Mouse (Mus musculus): ENCODE measurements around the gene Tmpo. TPM values are rescaled to one million over a fixed set of nuclear protein-coding genes. Genes with fewer than 3 reads are reported as not detected.

Gene Tmpo
- polyA plus RNA-seq, 1 experiment from 2014 or later, result 261 TPM

DNA sequence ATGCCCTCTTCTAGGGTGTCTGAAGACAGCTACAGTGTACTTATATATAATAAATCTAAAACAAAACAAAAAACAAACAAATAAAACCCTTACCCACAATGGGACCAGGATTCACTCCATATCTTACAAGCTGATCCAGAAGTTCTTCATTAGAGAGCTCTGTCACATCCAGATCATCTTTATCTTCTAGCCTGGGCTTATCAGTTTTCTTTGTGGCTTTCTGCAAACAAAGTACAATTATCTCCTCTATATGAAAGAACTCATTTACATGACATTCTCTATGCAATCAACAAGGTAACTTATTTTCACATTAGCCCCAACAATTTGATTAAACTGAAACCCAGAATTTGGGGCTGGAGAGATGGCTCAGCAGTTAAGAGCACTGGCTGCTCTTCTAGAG lies 15.3 kb downstream of the Tmpo start:
- H3K4me1 ChIP-seq, result peaks cover 30% of the 10 kb centered on the region
- no peak for DNase-seq (ENCODE audit: extremely low spot score, low spot score)
- no peaks in the 10 kb centered on the region for H3K27me3 ChIP-seq (ENCODE audit: poor library complexity, severe bottlenecking)
- H3K4me3 ChIP-seq, result no peak overlapping the region
- no peak overlapping the region for H3K27ac ChIP-seq
- H3K9me3 ChIP-seq, result no peaks in the 10 kb centered on the region
- peaks cover 81% of the 10 kb centered on the region for H3K36me3 ChIP-seq (replicated peaks)

DNA sequence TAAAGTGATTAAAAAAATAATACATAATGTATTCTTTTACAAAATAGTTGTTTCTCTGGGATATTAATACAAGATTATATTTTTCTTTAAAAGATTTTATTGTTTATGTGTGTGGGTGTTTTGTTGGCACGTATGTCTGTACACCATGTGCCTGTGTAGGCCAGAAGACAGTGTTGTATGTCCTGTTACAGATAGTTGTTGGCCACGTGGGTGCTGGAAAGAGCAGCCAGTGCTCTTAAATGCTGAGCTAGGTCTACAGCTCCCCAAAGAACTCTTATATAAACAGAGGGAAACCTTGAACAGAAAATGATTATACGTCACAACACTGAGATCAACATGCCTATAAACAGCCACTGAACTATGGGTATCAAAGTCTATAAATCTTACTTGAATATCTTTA lies 16.6 kb downstream of the Tmpo start:
- H3K9me3 ChIP-seq, result no peaks in the 10 kb centered on the region
- no peak for DNase-seq (ENCODE audit: extremely low spot score, low spot score)
- H3K36me3 ChIP-seq (replicated peaks), result peaks cover 92% of the 10 kb centered on the region
- no peaks in the 10 kb centered on the region for H3K27me3 ChIP-seq (ENCODE audit: poor library complexity, severe bottlenecking)
- H3K27ac ChIP-seq, result no peak overlapping the region
- no peak overlapping the region for H3K4me3 ChIP-seq
- 95% methylated on average over 3 of the region's 3 CpGs for WGBS
- H3K4me1 ChIP-seq, result peaks cover 28% of the 10 kb centered on the region

DNA sequence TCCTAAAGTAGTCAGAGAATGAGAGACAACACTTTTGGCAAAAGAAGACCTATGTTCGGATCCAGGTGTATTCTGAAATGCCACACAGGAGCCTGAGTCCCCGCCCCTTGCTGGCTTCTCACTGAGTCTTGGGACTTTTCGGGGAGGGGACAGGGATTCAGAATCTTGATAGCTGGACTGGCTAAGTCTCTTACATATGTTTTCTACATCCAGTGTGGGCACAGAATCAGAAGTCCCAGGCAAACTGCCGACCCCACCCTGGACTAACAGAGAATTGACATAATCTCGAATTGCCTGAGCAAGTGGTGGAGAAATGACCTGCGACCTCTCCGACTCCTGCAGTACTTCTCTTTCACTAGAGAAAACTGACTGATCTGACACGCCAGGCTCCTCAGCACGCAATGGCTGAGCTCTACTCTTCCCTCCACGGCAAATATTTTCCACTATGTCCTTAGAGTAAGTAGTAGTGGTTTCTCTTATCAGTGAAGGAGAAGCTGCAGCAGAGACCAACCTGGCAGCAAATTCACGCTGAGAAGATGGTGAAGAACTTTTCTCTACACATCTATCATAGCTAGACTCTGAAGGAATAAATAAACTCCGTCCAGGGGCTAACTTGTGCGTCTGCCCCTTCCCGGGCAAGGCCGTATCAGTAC lies 18.5 kb downstream of the Tmpo start:
- no peaks in the 10 kb centered on the region for H3K9me3 ChIP-seq
- no peaks in the 10 kb centered on the region for H3K27me3 ChIP-seq (ENCODE audit: poor library complexity, severe bottlenecking)
- H3K4me1 ChIP-seq, result peaks cover 10% of the 10 kb centered on the region

DNA sequence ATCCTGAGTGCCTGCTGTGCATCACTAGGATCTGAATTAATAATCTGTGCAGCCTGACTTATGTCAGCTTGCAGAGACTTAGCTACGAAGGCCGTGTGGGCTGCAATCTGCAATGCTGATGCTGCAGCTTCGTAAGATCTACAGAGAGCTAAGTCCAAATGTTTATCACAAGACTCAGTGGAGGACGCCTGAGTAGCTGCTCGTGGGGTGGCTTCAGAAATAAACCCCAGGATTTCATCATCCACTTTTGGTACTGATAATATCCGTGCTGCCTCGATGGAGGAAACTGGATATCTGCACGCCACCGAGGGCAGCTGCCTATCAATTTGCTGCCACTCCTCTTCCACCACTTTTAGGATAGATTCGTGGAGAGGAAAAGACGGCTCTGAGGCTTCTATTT lies 19.0 kb downstream of the Tmpo start:
- 94% methylated on average over 11 of the region's 11 CpGs for WGBS
- peaks cover 96% of the 10 kb centered on the region for H3K36me3 ChIP-seq (replicated peaks)
- H3K4me1 ChIP-seq, result peaks cover 4% of the 10 kb centered on the region
- no peaks in the 10 kb centered on the region for H3K9me3 ChIP-seq
- H3K27ac ChIP-seq, result no peak overlapping the region
- no peak overlapping the region for H3K4me3 ChIP-seq
- DNase-seq (ENCODE audit: extremely low spot score, low spot score), result no peak
- no peaks in the 10 kb centered on the region for H3K27me3 ChIP-seq (ENCODE audit: poor library complexity, severe bottlenecking)

More for the DNA sequence above, 18.5 kb downstream of the Tmpo start:
- no peak for DNase-seq (ENCODE audit: extremely low spot score, low spot score)
- peaks cover 95% of the 10 kb centered on the region for H3K36me3 ChIP-seq (replicated peaks)
- 93% methylated on average over 15 of the region's 15 CpGs for WGBS
- H3K4me3 ChIP-seq, result no peak overlapping the region
- H3K27ac ChIP-seq, result no peak overlapping the region

DNA sequence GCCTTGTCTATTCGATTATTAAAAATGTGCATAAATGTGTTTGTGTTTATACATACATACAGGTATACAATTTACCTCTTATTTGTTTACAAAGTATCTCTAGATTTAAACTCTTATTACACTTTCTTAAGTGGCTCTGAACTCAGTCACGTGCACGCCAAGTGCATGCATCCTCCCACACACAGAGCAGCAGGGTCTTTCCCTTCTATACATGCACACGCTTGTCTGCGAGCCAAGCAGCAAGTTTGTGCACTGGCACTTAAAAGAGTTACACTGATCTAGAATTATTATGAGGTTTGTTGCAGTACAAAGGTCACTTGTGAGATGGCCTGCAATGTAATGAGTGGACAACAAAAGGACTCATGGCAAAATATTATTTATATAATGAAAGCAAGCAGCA lies 20.1 kb downstream of the Tmpo start:
- no peaks in the 10 kb centered on the region for H3K4me1 ChIP-seq
- no peaks in the 10 kb centered on the region for H3K9me3 ChIP-seq
- H3K27ac ChIP-seq, result no peak overlapping the region
- no peak for DNase-seq (ENCODE audit: extremely low spot score, low spot score)
- H3K27me3 ChIP-seq (ENCODE audit: poor library complexity, severe bottlenecking), result no peaks in the 10 kb centered on the region
- peaks cover 100% of the 10 kb centered on the region for H3K36me3 ChIP-seq (replicated peaks)
- H3K4me3 ChIP-seq, result no peak overlapping the region
- WGBS, result 94% methylated on average over 5 of the region's 5 CpGs

DNA sequence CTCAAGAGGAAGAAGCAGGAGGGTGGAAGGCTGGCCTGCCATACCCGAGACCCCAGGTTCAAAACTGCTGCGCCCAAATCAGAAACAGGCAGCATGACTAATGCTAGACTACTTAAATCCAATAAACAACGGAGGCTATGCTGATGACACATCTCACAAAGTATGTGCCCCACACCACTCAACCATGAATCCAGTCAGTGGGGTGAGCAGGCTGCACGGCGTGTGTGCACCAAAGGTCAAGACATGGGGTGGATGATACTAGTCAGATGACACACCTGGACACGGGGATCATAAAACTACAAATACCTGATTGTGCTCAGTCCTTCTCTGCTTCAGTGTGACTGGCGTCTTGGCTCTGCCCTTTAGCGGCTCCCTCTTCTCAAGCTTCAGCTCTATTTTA lies 22.7 kb downstream of the Tmpo start:
- 85% methylated on average over 8 of the region's 8 CpGs for WGBS
- no peaks in the 10 kb centered on the region for H3K4me1 ChIP-seq
- H3K9me3 ChIP-seq, result no peaks in the 10 kb centered on the region
- peaks cover 100% of the 10 kb centered on the region for H3K36me3 ChIP-seq (replicated peaks)
- no peak for DNase-seq (ENCODE audit: extremely low spot score, low spot score)
- no peak overlapping the region for H3K27ac ChIP-seq
- H3K4me3 ChIP-seq, result no peak overlapping the region
- H3K27me3 ChIP-seq (ENCODE audit: poor library complexity, severe bottlenecking), result no peaks in the 10 kb centered on the region

DNA sequence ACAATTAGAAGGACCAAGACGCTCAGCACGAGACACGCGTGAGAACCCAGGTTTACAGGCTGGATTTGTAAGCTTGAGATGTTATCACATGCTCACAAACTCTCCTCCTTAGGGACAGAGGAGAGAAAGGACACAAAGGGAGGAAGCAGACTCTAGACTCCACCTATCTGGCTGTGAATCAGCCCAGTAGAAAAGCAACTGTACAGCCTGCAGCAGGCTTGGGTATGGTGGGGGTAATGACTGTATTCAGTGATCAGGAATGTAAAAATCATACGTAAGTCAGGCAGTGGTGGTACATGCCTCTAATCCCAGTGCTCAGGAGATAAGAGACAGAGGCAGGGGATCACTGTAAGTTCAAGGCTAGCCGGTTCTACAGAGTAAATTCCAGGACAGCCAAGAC lies 24.8 kb downstream of the Tmpo start:
- Histone ChIP-seq H3K4me3 (no peak overlapping the region), H3K27me3 (ENCODE audit: poor library complexity, severe bottlenecking) (no peaks in the 10 kb centered on the region), H3K27ac (no peak overlapping the region), H3K9me3 (no peaks in the 10 kb centered on the region), H3K36me3 (replicated peaks) (peaks cover 100% of the 10 kb centered on the region), H3K4me1 (no peaks in the 10 kb centered on the region)
- DNase-seq (ENCODE audit: extremely low spot score, low spot score), result no peak
- 97% methylated on average over 6 of the region's 6 CpGs for WGBS

DNA sequence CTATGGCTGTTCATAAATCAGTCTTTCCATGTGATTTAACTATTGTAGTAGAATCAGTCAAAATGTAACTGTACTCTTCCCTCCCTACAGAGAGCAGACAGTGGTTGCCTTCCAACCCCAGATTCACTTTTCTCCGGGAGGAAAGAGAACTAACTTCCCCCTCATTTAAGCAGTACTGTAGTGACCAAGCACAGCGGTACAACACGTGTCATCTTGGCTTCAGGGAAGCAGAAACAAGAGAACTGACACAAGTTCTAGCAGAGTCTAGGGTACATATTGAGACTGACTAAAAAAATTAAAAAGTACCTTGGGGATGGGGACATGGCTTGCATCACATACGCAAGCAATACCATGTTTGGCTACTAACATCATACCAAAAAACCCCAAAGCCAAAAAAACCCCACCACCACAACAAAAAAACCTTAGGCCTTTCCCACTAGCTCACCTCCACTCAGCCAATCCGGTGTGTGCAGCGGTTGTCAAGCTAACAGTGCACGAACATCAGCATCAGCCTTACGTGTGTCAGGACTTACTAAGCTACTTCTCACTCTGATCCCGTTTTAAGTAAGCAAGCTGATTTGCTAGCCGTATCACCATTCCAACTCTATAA lies 27.1 kb downstream of the Tmpo start:
- H3K36me3 ChIP-seq (replicated peaks), result peaks cover 100% of the 10 kb centered on the region
- no peaks in the 10 kb centered on the region for H3K4me1 ChIP-seq
- H3K27me3 ChIP-seq (ENCODE audit: poor library complexity, severe bottlenecking), result no peaks in the 10 kb centered on the region
- DNase-seq (ENCODE audit: extremely low spot score, low spot score), result no peak
- no peaks in the 10 kb centered on the region for H3K9me3 ChIP-seq
- H3K4me3 ChIP-seq, result no peak overlapping the region
- WGBS, result 92% methylated on average over 10 of the region's 10 CpGs
- no peak overlapping the region for H3K27ac ChIP-seq

DNA sequence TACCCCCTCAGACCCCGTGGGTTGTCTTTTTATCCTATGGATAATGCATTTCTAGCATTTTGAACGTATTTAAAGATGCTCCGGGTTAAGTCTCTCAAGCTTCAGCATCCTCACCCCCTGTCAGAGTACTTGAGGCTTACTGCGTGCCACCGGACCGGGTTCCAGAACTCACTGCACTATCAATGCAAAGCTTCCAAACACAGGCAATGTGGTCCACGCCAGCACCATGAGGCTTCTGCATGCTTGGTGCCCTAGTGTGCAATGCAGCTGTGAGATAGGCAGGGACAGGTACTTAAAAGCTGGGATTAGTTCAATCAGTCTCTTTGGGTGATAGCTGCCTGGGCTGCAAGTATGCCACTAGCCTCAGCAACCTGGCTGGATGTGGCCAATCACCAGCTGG lies 35.7 kb downstream of the Tmpo start:
- WGBS, result 95% methylated on average over 7 of the region's 7 CpGs

DNA sequence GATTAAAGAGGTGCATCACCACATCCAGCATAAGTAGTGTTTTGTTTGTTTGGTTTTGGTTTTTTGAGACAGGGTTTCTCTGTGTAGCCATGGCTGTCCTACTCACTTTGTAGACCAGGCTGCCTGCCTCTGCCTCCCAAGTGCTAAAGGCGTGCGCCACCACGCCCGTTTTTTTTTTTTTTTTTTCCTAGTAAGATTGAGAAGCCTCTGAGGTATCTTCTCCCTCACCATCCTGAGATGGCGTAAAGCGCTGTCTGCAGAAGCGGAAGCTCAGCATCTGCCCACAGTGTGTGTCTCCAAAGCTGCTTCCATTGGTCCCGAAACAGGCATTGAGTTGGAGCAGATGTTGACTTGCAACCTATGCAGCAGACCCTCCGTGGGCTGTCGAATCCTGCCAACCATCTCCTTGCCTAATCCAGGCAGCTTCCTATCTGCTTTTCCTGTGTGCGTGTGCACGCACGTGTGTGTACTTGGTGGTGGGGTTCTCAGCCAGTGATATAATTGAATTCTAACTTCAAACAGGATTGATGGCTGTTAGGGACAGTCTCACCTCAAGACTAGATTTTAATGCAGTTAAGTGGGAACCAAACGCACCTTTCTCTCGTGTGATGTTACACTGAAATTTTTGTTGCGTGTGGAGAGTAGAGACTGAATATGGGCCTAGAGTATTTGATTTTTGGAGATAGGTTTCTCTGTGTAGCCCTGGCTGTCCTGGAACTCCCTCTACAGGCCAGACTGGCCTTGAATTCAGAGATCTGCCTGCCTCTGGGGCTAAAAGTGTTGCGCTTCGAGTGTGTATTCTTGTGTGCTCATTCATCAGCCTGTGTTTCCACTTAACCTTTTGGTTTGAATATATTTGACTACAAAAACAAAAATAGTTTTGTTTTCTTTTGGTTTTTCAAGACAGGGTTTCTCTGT lies 37.5 kb downstream of the Tmpo start:
- H3K9me3 ChIP-seq, result no peaks in the 10 kb centered on the region
- H3K36me3 ChIP-seq (replicated peaks), result peaks cover 43% of the 10 kb centered on the region
- no peak overlapping the region for H3K4me3 ChIP-seq
- H3K27ac ChIP-seq, result no peak overlapping the region
- no peaks in the 10 kb centered on the region for H3K4me1 ChIP-seq
- H3K27me3 ChIP-seq (ENCODE audit: poor library complexity, severe bottlenecking), result no peaks in the 10 kb centered on the region
- DNase-seq (ENCODE audit: extremely low spot score, low spot score), result no peak
- WGBS, result 83% methylated on average over 18 of the region's 18 CpGs

More for the DNA sequence above, 35.7 kb downstream of the Tmpo start:
- Histone ChIP-seq H3K4me1 (no peaks in the 10 kb centered on the region), H3K9me3 (no peaks in the 10 kb centered on the region), H3K27ac (no peak overlapping the region), H3K4me3 (no peak overlapping the region), H3K36me3 (replicated peaks) (peaks cover 62% of the 10 kb centered on the region), H3K27me3 (ENCODE audit: poor library complexity, severe bottlenecking) (no peaks in the 10 kb centered on the region)
- DNase-seq (ENCODE audit: extremely low spot score, low spot score), result no peak

DNA sequence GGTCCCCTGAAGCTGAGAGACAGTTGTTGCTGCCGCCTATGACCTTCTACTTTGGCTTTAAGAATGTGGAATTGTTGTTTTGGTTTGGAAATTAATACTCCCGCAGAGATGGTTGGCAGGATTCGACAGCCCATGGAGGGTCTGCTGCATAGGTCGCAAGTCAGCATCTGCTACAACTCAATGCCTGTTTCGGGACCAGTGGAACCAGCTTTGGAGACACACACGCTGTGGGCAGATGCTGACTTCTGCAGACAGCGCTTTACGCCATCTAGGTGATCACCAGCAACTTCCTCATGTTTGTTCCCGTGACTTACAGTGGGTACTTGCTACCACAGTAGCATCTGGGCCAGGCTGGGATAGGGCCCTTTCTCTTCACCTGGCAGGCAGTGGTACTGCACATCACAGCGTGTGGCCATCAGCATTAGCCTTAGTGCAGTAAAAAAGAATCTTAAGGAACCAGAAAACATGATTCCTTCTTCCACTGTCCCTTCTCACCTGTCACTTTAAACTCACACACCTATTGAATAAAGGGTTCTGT lies 38.4 kb downstream of the Tmpo start:
- Histone ChIP-seq H3K36me3 (replicated peaks) (peaks cover 35% of the 10 kb centered on the region), H3K27me3 (ENCODE audit: poor library complexity, severe bottlenecking) (no peaks in the 10 kb centered on the region), H3K27ac (no peak overlapping the region), H3K4me1 (no peaks in the 10 kb centered on the region), H3K9me3 (no peaks in the 10 kb centered on the region), H3K4me3 (no peak overlapping the region)
- no peak for DNase-seq (ENCODE audit: extremely low spot score, low spot score)
- 80% methylated on average over 10 of the region's 10 CpGs for WGBS

DNA sequence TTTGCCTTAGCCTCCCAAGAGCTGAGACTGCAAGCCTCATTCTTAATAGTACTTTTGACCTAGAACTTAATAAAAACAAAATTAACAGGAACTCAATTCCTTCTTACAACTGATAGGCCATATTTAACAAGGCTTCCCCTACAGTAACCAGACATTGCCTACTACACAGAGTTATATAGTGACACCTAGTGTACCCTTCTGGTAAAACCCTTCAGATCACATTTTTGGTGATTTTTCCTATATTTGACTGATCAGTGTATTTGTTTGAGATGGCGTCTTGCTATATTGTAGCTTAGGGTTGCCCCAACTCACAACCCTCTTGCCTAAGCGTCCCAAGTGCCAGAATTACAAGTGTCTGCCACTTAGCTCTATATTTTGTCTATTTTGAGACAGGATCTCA lies 39.6 kb downstream of the Tmpo start:
- H3K9me3 ChIP-seq, result no peaks in the 10 kb centered on the region
- no peak overlapping the region for H3K27ac ChIP-seq
- DNase-seq (ENCODE audit: extremely low spot score, low spot score), result no peak
- 54% methylated on average over 2 of the region's 2 CpGs for WGBS
- H3K27me3 ChIP-seq (ENCODE audit: poor library complexity, severe bottlenecking), result no peaks in the 10 kb centered on the region
- peaks cover 3% of the 10 kb centered on the region for H3K4me1 ChIP-seq
- H3K36me3 ChIP-seq (replicated peaks), result peaks cover 23% of the 10 kb centered on the region
- H3K4me3 ChIP-seq, result no peak overlapping the region
